Mouse (Mus musculus): ENCODE results near the gene Sfxn5. TPM values are rescaled to one million over a fixed set of nuclear protein-coding genes. Genes with fewer than 3 reads are reported as not detected.

Sfxn5 gene
- polyA plus RNA-seq, 1 experiment = 3.7 TPM

DNA sequence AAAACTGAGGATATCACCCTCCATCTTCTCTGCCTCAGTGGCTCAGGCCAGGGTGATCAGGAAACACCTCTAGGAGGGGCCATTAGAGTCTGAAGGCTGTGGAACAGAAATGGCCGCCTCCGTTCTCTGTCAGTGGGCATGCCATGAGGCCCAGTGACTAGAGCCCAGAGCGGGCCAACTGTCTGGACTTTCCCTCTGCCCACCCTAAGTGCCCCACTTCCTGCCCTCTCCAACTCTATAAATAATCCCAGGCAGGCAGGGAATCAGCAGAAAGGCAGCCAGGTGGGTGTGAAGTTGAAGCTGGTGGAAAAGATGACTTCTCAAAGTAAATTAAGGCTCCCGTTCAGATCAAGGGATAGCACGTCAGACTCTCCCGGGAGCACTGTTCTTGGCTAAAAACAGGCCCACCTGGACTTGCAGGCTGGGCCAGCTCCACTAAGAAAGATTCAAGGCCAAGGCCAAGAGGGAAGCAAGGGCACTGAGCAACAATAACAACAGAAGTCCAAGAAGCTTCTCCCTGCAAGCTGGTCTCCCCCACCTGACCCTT lies 38.7 kb upstream of the Sfxn5 start:
- no peaks in the 10 kb centered on the region for H3K27me3 ChIP-seq (ENCODE audit: control insufficient read depth, insufficient read depth, low read length)
- no peak overlapping the region for H3K4me3 ChIP-seq (ENCODE audit: control insufficient read depth, insufficient read depth, low read length)
- no peak for TF ChIP-seq POLR2A (IDR thresholded peaks at IDR 0.05; ENCODE audit: control insufficient read depth, extremely low read depth, insufficient read depth, low read length, poor library complexity)
- no peak for TF ChIP-seq CTCF (IDR thresholded peaks at IDR 0.05; ENCODE audit: borderline replicate concordance, control insufficient read depth, extremely low read depth, insufficient read depth, low read length, poor library complexity)
- WGBS = 87% methylated on average over 6 of the region's 6 CpGs
- H3K27ac ChIP-seq (ENCODE audit: control insufficient read depth, insufficient read depth, low read length) = no peak overlapping the region
- DNase-seq = no peak
- H3K4me1 ChIP-seq (replicated peaks; ENCODE audit: control insufficient read depth, insufficient read depth, low read length) = peaks cover 12% of the 10 kb centered on the region
- no peaks in the 10 kb centered on the region for H3K36me3 ChIP-seq (ENCODE audit: control insufficient read depth, insufficient read depth, low read length)

DNA sequence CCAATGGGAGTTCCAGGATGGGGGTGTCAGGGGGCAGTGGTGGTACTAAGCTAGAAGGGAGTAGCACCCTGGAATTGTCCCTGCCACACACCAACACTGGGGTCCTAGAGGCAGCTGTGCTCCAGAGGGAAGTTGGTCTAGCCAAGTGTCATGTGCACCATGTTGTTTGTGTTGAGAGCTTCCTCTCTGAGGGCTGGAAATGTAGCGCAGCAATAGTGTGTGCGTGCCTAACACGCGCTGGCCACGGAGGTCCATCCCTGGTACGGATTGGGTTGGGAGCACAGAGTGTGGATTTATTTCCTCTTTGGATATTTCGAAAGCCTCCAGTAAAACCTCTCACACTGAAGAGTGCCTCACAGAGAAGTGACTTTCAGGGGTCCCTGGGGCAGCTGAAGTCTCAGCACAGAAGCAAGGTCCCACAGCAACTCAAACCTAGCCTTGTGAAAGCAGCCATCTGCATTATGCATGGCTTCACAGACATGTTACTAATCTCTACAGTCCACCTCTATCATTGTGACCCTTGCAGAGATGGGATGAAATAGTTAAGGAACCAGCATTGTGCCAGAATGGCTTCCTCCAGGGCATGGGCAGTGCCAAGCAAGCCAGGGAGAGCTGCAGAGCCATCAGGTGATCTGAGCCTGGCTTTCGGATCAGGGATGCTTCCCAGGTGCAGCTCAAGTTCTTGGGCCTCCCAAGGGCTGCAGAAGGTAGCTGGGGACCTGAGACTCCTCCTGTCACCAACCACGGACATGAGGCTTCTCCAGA lies 37.6 kb upstream of the Sfxn5 start:
- no peak overlapping the region for H3K4me3 ChIP-seq (ENCODE audit: control insufficient read depth, insufficient read depth, low read length)
- 97% methylated on average over 9 of the region's 9 CpGs for WGBS
- no peak overlapping the region for H3K27ac ChIP-seq (ENCODE audit: control insufficient read depth, insufficient read depth, low read length)
- TF ChIP-seq POLR2A (IDR thresholded peaks at IDR 0.05; ENCODE audit: control insufficient read depth, extremely low read depth, insufficient read depth, low read length, poor library complexity) (no peak), CTCF (IDR thresholded peaks at IDR 0.05; ENCODE audit: borderline replicate concordance, control insufficient read depth, extremely low read depth, insufficient read depth, low read length, poor library complexity) (no peak)
- DNase-seq = no peak
- no peaks in the 10 kb centered on the region for H3K36me3 ChIP-seq (ENCODE audit: control insufficient read depth, insufficient read depth, low read length)
- H3K27me3 ChIP-seq (ENCODE audit: control insufficient read depth, insufficient read depth, low read length) = no peaks in the 10 kb centered on the region
- H3K4me1 ChIP-seq (replicated peaks; ENCODE audit: control insufficient read depth, insufficient read depth, low read length) = peaks cover 12% of the 10 kb centered on the region

DNA sequence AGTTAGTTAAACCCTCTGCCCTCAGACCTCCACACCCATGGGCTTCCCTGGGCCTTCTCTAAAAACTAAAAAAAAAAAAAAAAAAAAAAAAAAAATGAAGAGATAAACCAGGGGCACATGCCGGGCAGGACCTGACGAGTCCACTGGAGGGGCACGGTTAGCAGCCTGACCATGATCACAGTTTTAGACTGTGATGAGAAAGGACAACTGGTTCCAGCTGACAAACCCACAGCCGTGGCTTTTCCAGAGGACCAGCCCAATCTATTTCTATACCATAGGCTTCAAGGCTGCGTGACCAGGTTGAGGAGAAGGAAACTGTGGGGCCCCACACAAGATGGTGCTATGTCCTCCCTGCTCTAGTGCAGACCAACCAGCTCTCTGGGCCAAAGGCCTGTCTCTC lies 36.8 kb upstream of the Sfxn5 start:
- Histone ChIP-seq H3K4me1 (replicated peaks; ENCODE audit: control insufficient read depth, insufficient read depth, low read length) (peaks cover 12% of the 10 kb centered on the region), H3K4me3 (ENCODE audit: control insufficient read depth, insufficient read depth, low read length) (no peak overlapping the region), H3K27me3 (ENCODE audit: control insufficient read depth, insufficient read depth, low read length) (no peaks in the 10 kb centered on the region), H3K36me3 (ENCODE audit: control insufficient read depth, insufficient read depth, low read length) (no peaks in the 10 kb centered on the region), H3K27ac (ENCODE audit: control insufficient read depth, insufficient read depth, low read length) (no peak overlapping the region)
- TF ChIP-seq POLR2A (IDR thresholded peaks at IDR 0.05; ENCODE audit: control insufficient read depth, extremely low read depth, insufficient read depth, low read length, poor library complexity) (no peak), CTCF (IDR thresholded peaks at IDR 0.05; ENCODE audit: borderline replicate concordance, control insufficient read depth, extremely low read depth, insufficient read depth, low read length, poor library complexity) (no peak)
- 83% methylated on average over 5 of the region's 5 CpGs for WGBS
- DNase-seq = no peak

DNA sequence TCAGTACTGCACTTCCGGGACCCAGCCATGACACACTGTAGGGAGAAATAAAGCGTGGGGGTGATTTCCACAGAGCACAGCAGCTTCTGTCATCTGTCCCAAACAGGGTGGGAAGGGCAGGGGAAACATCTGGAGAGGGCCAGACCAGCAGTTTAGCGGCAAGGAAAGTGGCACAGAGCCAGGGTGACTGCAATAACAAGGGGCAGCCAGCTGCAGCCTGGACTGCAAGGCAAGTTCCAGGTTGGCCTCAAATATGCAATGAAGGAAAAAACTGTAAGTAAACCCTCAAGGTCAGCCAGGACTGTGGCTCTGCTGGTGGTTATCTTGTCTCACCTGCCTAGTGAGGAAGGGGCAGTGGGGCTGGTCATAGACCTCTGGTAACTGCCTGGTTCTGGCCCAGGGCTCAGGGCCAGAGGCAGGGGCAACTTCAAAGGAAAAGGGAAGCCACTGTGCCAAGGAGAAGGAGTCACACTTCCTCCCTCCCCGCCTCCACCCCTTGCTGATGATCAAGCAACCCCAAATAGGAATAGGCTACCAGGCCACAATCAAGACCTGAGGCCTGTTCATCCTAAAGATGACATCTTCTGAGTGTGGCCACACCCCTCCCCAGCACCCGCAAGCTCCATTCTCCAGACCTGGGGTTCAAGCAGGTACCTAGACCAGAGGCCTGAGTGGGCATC lies 36.1 kb upstream of the Sfxn5 start:
- Histone ChIP-seq H3K4me3 (ENCODE audit: control insufficient read depth, insufficient read depth, low read length) (no peak overlapping the region), H3K4me1 (replicated peaks; ENCODE audit: control insufficient read depth, insufficient read depth, low read length) (peaks cover 10% of the 10 kb centered on the region), H3K27ac (ENCODE audit: control insufficient read depth, insufficient read depth, low read length) (no peak overlapping the region), H3K36me3 (ENCODE audit: control insufficient read depth, insufficient read depth, low read length) (no peaks in the 10 kb centered on the region), H3K27me3 (ENCODE audit: control insufficient read depth, insufficient read depth, low read length) (no peaks in the 10 kb centered on the region)
- no peak for DNase-seq
- 45% methylated on average over 5 of the region's 5 CpGs for WGBS
- no peak for TF ChIP-seq CTCF (IDR thresholded peaks at IDR 0.05; ENCODE audit: borderline replicate concordance, control insufficient read depth, extremely low read depth, insufficient read depth, low read length, poor library complexity)
- TF ChIP-seq POLR2A (IDR thresholded peaks at IDR 0.05; ENCODE audit: control insufficient read depth, extremely low read depth, insufficient read depth, low read length, poor library complexity) = no peak

DNA sequence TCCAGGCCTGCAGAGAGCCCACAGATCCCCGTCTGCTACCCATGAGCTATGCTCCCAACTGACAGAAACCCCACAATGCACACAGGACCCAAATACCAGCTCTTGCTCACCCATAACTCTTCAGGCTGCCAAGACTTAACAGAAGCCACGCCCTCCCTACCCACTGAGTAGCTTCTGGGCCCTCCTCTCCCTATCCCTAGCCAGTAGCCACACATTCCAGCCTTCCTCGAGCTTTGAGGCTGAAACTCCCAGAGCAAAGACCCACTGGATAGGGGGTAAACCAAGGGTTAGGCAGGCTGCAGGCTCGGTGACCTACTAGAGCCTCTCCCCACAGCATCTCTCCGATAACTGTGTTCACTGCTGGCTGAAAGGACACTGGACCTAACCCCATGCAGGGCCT lies 35.5 kb upstream of the Sfxn5 start:
- WGBS = 81% methylated on average over 5 of the region's 5 CpGs
- Histone ChIP-seq H3K4me3 (ENCODE audit: control insufficient read depth, insufficient read depth, low read length) (no peak overlapping the region), H3K4me1 (replicated peaks; ENCODE audit: control insufficient read depth, insufficient read depth, low read length) (peaks cover 4% of the 10 kb centered on the region; the same call in 1 of the 2 replicates), H3K36me3 (ENCODE audit: control insufficient read depth, insufficient read depth, low read length) (no peaks in the 10 kb centered on the region), H3K27me3 (ENCODE audit: control insufficient read depth, insufficient read depth, low read length) (no peaks in the 10 kb centered on the region), H3K27ac (ENCODE audit: control insufficient read depth, insufficient read depth, low read length) (peak overlapping the region; percentile 20; the same call in 1 of the 2 replicates)
- DNase-seq = no peak
- TF ChIP-seq CTCF (IDR thresholded peaks at IDR 0.05; ENCODE audit: borderline replicate concordance, control insufficient read depth, extremely low read depth, insufficient read depth, low read length, poor library complexity) (no peak), POLR2A (IDR thresholded peaks at IDR 0.05; ENCODE audit: control insufficient read depth, extremely low read depth, insufficient read depth, low read length, poor library complexity) (no peak)

DNA sequence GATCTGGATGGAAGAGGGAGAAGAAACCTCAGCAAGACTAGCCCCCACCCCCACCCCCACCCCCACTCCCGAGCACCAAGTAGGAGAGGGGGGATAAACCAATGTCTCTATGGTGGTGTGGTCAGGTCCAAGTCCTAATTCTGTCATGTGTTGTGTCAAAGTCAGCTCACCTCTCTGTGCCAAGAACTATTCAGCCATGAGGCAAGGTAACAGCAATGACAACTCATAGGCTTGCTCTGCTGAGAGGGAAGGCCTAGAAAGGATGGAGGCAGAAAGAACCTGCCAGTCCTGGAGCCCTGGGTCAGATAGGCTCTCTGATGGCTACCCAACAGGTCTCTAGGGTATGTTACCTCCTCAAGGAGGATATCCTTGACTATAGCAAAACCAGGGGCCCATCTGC lies 34.9 kb upstream of the Sfxn5 start:
- WGBS = 100% methylated on average over 1 of the region's 1 CpGs
- H3K4me3 ChIP-seq (ENCODE audit: control insufficient read depth, insufficient read depth, low read length) = no peak overlapping the region
- no peak overlapping the region for H3K27ac ChIP-seq (ENCODE audit: control insufficient read depth, insufficient read depth, low read length)
- no peaks in the 10 kb centered on the region for H3K27me3 ChIP-seq (ENCODE audit: control insufficient read depth, insufficient read depth, low read length)
- no peak for TF ChIP-seq CTCF (IDR thresholded peaks at IDR 0.05; ENCODE audit: borderline replicate concordance, control insufficient read depth, extremely low read depth, insufficient read depth, low read length, poor library complexity)
- no peak for TF ChIP-seq POLR2A (IDR thresholded peaks at IDR 0.05; ENCODE audit: control insufficient read depth, extremely low read depth, insufficient read depth, low read length, poor library complexity)
- DNase-seq = no peak
- H3K4me1 ChIP-seq (replicated peaks; ENCODE audit: control insufficient read depth, insufficient read depth, low read length) = peaks cover 3% of the 10 kb centered on the region; the same call in 1 of the 2 replicates
- H3K36me3 ChIP-seq (ENCODE audit: control insufficient read depth, insufficient read depth, low read length) = no peaks in the 10 kb centered on the region

All from thymus, adult 2 months (tissue).